Mouse (Mus musculus): Measurements from ENCODE around the gene Ripor2. TPM values are rescaled to one million over a fixed set of nuclear protein-coding genes. Genes with fewer than 3 reads are reported as not detected.
A peak's percentile ranks its signal among the peaks of the same experiment; 100 is the strongest.
"Not testable (repeated sequence)": the region's sequence is repeated elsewhere in the genome, so short reads cannot be mapped to it uniquely, and the experiment has no call there.

Ripor2 gene
- polyA plus RNA-seq, 1 experiment from 2014 or later = 24.5 TPM

DNA sequence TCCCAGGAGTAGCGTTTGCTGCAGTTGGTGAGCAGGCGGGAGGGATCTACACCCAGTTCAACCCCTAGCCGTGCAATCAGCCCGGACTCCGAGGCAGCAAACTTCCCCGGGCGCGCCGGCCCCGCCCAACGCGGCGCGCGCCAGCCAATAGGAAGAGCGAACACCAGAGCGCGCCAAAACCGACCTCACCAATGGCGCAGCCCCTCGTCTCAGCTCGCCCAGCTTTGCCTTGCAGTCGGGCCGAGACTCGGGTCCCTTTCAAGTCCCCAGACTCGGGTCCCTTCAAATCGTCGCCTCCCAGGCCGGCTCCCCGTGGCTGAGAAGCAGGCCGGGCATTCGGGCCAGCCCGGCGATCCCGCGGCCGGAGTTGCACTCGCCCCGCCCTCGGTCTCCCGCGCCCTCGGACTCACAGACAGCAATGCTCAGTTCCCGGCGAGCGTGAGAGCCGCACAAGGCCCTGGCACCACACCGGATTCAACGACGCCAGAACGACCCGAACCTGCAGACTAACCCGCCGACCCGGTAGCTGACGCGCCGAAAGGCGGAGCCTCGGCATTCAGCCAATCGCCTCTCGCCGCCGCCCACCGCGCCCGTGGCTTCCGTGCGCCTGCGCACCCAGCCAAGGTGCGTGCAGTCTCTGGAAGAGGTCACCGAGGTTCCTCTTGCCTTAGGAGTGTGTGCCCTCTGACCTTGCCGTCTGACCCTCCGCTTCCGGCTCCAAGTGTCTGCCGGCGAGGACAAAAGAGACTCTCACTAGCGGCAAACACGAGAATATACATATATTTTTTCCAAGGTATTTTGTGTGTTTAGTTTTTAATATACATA, 179.6 kb downstream of the Ripor2 start, which contains the start of gene Gmnn:
Gene Gmnn, minus strand, starts transcription at position 521 of the 825 bp plus-strand sequence.
- peak within 1 kb of the TSS; percentile 94 for H3K4me3 ChIP-seq
- WGBS = under 1% methylated on average over 78 of the region's 79 CpGs
- H3K4me1 ChIP-seq = peaks cover 11% of the 10 kb centered on the region; the same call in 1 of the 2 replicates
- H3K27ac ChIP-seq (replicated peaks) = peak within 1 kb of the TSS; percentile 82
- H3K9ac ChIP-seq (replicated peaks) = peak within 1 kb of the TSS; percentile 64
- H3K36me3 ChIP-seq = 0 out of 2 replicates have a peak, but pooled peaks cover 2% of the 10 kb centered on the region
- ATAC-seq (replicated peaks) = peak; percentile 97
- H3K27me3 ChIP-seq = no peaks in the 10 kb centered on the region
- no peaks in the 10 kb centered on the region for H3K9me3 ChIP-seq
- peak within 1 kb of the TSS; percentile 72 for H3K4me2 ChIP-seq (replicated peaks)

DNA sequence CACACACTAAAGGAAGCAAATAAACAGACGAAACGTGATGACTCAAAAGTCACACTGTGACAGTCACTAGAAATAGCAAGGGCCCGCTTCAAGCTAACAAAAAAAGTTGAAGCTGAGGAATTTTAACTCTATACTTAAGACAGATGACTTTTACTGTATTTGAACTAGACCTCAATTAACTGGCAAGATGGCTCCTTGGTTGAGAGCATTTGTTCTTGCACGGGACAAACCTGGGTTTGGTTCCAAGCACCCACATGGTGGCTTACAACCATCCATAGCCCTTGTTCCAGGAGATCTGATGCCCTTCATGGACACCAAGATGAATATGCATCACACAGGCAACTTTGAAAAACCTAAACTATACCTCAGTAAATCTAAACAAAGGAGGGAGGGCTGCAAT, 180.3 kb downstream of the Ripor2 start:
- no peaks in the 10 kb centered on the region for H3K27me3 ChIP-seq
- H3K9ac ChIP-seq (replicated peaks) = peak overlapping the region; percentile 64
- peak overlapping the region; percentile 94 for H3K4me3 ChIP-seq
- H3K9me3 ChIP-seq = no peaks in the 10 kb centered on the region
- peak overlapping the region; percentile 72 for H3K4me2 ChIP-seq (replicated peaks)
- H3K36me3 ChIP-seq = 0 out of 2 replicates have a peak, but pooled peaks cover 2% of the 10 kb centered on the region
- WGBS = 42% methylated on average over 4 of the region's 4 CpGs
- no peak overlapping the region for H3K27ac ChIP-seq (replicated peaks)
- peaks cover 11% of the 10 kb centered on the region; the same call in 1 of the 2 replicates for H3K4me1 ChIP-seq
- 0 out of 2 replicates have a peak, but pooled peaks have one; percentile 3 for ATAC-seq (replicated peaks)

GRCm38 (mm10) chr13:24767809-24768208, 185.8 kb downstream of the Ripor2 start:
- ATAC-seq (replicated peaks); H3K4me3 ChIP-seq; H3K9ac ChIP-seq (replicated peaks); H3K4me2 ChIP-seq (replicated peaks); H3K27ac ChIP-seq (replicated peaks); H3K36me3 ChIP-seq; H3K9me3 ChIP-seq; H3K27me3 ChIP-seq; H3K4me1 ChIP-seq: not testable (repeated sequence)
- WGBS = 81% methylated on average over 4 of the region's 4 CpGs

GRCm38 (mm10) chr13:24771482-24771881, 189.5 kb downstream of the Ripor2 start:
- H3K27ac ChIP-seq (replicated peaks); H3K9me3 ChIP-seq; ATAC-seq (replicated peaks); H3K4me1 ChIP-seq; H3K9ac ChIP-seq (replicated peaks); H3K27me3 ChIP-seq; H3K4me2 ChIP-seq (replicated peaks); H3K4me3 ChIP-seq; H3K36me3 ChIP-seq: not testable (repeated sequence)
- 95% methylated on average over 10 of the region's 10 CpGs for WGBS

GRCm38 (mm10) chr13:24776146-24776844, 194.3 kb downstream of the Ripor2 start:
- H3K9ac ChIP-seq (replicated peaks) = no peak overlapping the region
- no peak overlapping the region for H3K27ac ChIP-seq (replicated peaks)
- no peaks in the 10 kb centered on the region for H3K27me3 ChIP-seq
- WGBS = 53% methylated on average over 7 of the region's 7 CpGs
- H3K36me3 ChIP-seq = no peaks in the 10 kb centered on the region
- H3K4me2 ChIP-seq (replicated peaks) = no peak overlapping the region
- no peaks in the 10 kb centered on the region for H3K4me1 ChIP-seq
- H3K9me3 ChIP-seq = no peaks in the 10 kb centered on the region
- ATAC-seq (replicated peaks) = peak; percentile 48; the same call in 1 of the 2 replicates
- H3K4me3 ChIP-seq = no peak overlapping the region

DNA sequence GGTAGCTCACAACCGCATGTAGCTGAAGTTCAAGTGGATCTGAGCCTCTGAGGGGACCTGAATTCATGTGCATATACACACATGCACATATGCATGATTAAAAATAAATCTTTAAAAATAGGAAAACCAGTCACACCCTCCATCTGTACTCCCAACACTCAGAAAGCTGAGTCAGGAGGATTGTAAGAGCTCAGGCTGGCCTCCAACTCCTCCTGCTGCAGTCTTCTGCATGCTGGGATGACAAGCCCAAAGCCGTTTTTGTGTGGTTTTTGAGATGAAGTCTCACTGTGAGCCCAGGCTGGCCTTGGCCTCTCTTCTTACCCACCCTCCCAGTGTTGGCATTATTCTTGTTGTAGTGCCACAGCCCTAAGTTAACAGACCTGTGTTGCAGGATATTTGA, 196.0 kb downstream of the Ripor2 start:
- ATAC-seq (replicated peaks) = no peak
- H3K9me3 ChIP-seq = no peaks in the 10 kb centered on the region
- no peaks in the 10 kb centered on the region for H3K36me3 ChIP-seq
- no peaks in the 10 kb centered on the region for H3K27me3 ChIP-seq
- H3K4me2 ChIP-seq (replicated peaks) = no peak overlapping the region
- no peak overlapping the region for H3K9ac ChIP-seq (replicated peaks)
- H3K27ac ChIP-seq (replicated peaks) = no peak overlapping the region
- 88% methylated on average over 2 of the region's 2 CpGs for WGBS
- no peak overlapping the region for H3K4me3 ChIP-seq
- H3K4me1 ChIP-seq = no peaks in the 10 kb centered on the region

- ATAC-seq (replicated peaks) = no peak
- H3K9ac ChIP-seq (replicated peaks) = no peak overlapping the region
- WGBS = 87% methylated on average over 8 of the region's 8 CpGs
- no peak overlapping the region for H3K4me3 ChIP-seq
- H3K27ac ChIP-seq (replicated peaks) = no peak overlapping the region
- no peak overlapping the region for H3K4me2 ChIP-seq (replicated peaks)
- no peaks in the 10 kb centered on the region for H3K4me1 ChIP-seq
- H3K27me3 ChIP-seq = no peaks in the 10 kb centered on the region
- no peaks in the 10 kb centered on the region for H3K9me3 ChIP-seq
- H3K36me3 ChIP-seq = no peaks in the 10 kb centered on the region
Observed at GRCm38 (mm10) chr13:24778706-24779380, 196.9 kb downstream of the Ripor2 start.

GRCm38 (mm10) chr13:24781916-24782315, 199.9 kb downstream of the Ripor2 start:
- Histone ChIP-seq H3K9ac (replicated peaks) (no peak overlapping the region), H3K4me2 (replicated peaks) (no peak overlapping the region), H3K9me3 (no peaks in the 10 kb centered on the region), H3K4me3 (no peak overlapping the region), H3K36me3 (no peaks in the 10 kb centered on the region), H3K27ac (replicated peaks) (no peak overlapping the region), H3K27me3 (no peaks in the 10 kb centered on the region), H3K4me1 (no peaks in the 10 kb centered on the region)
- no peak for ATAC-seq (replicated peaks)
- 49% methylated on average over 5 of the region's 5 CpGs for WGBS

Other genes starting within 250 kb of the Ripor2 start
- not detected in 2 replicates for gene Armh2, start 159.0 kb downstream of the Ripor2 start, polyA plus RNA-seq (2015; fragmentation: Nextera tagmentation; extraction: Ambion mirVana)
- gene Gmnn, start 179.7 kb downstream of the Ripor2 start, polyA plus RNA-seq (2015; fragmentation: Nextera tagmentation; extraction: Ambion mirVana) = 41.1 and 50.3 TPM in 2 replicates
- gene BC005537, start 219.5 kb downstream of the Ripor2 start, polyA plus RNA-seq (2015; fragmentation: Nextera tagmentation; extraction: Ambion mirVana) = 29.0 and 30.8 TPM in 2 replicates
- gene Acot13, start 249.4 kb downstream of the Ripor2 start, polyA plus RNA-seq (2015; fragmentation: Nextera tagmentation; extraction: Ambion mirVana) = 58.8 and 60.0 TPM in 2 replicates
- 46.5 and 48.9 TPM in 2 replicates for gene Tdp2, start 249.5 kb downstream of the Ripor2 start, polyA plus RNA-seq (2015; fragmentation: Nextera tagmentation; extraction: Ambion mirVana)